Mouse (Mus musculus) hematopoietic stem cell, adult 5-6 weeks (primary cell): ENCODE measurements around the gene Spata18. TPM values are rescaled to one million over a fixed set of nuclear protein-coding genes. Genes with fewer than 3 reads are reported as not detected.

ENCODE experiments used
- ATAC-seq, 2 experiments: fragments of 125-278 bp in 1 of 2; replicated peaks in 1 of 2; 2 replicates each; pipeline ENCODE4 v1.8.0; 2016 to 2017; ENCODE audit warnings: inconsistent platforms in 2 of 2, mild to moderate bottlenecking in 2 of 2, moderate number of reproducible peaks in 2 of 2, low read depth in 1 of 2, moderate TSS enrichment in 1 of 2; ENCODE audit not compliant: low FRiP score in 2 of 2, poor library complexity in 2 of 2, severe bottlenecking in 2 of 2, insufficient read depth in 1 of 2, low TSS enrichment in 1 of 2
- total RNA-seq: library from RNA; stranded (forward); fragments of 172-1452, 232-1000 nt; gene quantifications from 2 replicates; pipeline ENCODE4 v1.2.3, GENCODE M21; 2017

Spata18 gene
- total RNA-seq, 1 experiment from 2014 or later: not detected

- ATAC-seq: no peak
These were observed 9.1 kb upstream of the Spata18 start for GRCm38 (mm10) chr5:73642091-73642490.

DNA sequence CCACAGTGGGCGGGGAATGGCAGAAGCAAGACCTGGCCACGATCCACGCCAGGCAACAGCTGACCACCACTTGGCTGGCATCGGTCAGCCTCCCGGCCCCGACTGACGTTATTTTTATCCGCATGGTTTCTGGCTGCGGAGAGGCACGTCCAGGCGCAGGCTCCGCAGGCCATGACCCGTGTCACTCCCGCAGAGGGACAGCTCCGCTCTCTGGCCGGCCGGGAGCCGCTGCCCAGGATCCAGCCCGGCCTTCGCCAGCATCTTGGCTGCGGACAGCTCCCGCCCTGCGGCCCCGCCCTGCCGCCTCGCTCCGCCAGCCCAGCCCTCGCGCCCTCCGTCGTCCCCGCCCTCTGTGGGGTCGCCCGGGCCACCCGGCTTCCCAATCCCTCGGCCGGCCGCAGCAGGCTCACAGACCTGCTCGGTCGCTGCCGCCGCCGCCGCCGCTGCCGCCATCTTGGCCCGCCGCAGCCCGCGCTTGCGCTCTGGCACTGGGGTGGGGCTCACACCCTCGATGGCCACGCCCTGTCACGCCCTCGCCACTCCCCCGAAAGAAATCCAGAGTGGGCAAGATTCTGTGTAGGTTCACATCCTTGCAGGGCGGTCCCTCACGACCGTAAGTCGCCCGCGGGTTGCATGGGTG is 3.8 kb upstream of the Spata18 start, which contains the start of gene Sgcb:
Gene Sgcb, minus strand, starts transcription at position 530 of the 640 bp plus-strand sequence.
- ATAC-seq: peak; percentile 51 to 79; a peak in 3 of 4 replicates

DNA sequence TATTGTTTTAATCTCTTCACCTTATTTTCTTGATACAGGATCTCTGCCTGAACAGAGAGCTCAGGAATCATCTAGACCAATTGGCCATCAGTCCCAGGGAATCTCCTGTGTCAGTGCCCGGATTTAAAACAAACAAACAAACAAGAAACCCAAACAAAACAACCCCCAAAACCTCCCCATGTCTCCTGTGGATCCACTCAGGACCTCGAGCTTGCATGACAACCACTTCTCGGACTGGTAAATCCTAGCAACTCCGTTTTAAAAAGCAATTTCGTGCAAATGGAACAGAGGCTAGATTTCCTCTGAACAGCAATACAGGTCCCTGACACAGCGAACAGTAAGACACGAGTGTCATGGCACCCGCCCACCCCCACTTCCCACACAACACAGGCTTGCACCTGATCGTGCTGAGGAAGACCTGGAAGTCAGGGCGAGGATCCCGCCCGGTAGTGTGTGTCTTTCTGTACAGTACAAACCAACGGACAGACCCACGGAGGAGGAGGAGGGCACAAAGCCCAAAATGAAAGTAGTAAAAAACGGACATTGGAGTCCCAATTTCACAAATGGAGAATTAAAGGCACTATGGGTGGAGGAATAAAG is 714 bp upstream of the Spata18 start:
- ATAC-seq: no peak; a peak in 1 of 4 replicates

DNA sequence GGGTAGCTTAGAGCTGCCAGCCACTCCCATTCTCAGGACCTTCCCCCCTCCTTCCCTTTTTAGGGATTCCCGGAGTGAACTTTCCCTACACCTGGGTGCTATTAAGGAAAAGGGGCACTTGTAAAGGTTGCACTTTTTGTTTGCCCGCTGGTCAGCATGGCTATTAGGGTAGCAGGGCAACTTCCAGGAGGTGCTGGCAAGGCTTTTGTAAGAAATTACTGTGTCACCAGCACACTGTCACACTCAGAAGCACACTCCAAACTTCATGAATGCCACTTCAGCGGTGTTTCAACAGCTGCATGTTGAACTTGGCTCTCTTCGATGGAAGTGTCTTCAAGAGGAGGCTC is 649 bp downstream of the Spata18 start:
- ATAC-seq: no peak

- ATAC-seq: no peak
These were observed 15.5 kb downstream of the Spata18 start for GRCm38 (mm10) chr5:73666695-73667094.

DNA sequence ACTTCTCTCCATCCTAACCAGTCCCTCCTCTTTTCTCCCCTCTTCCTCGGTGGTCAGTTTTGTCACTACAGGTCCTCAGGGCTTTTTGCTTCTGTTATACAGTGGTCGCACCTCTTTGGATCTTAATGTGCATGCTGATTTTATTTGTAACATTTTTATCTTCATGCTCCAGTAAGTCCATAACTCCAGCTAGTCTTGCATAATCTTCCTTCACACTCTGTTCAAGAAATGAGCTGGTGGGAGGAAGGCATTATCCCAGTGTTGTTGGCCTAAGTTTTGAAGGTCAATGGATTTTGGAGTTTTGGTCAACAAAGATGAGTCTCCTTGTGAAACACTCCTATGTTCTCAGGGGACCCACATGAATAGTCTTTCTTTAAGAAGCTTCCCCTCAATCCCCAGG is 16.7 kb downstream of the Spata18 start:
- ATAC-seq: no peak

- ATAC-seq: no peak
These were observed 18.2 kb downstream of the Spata18 start for GRCm38 (mm10) chr5:73669386-73669785.

- ATAC-seq: no peak
These were observed 24.4 kb downstream of the Spata18 start for GRCm38 (mm10) chr5:73675604-73676003.

DNA sequence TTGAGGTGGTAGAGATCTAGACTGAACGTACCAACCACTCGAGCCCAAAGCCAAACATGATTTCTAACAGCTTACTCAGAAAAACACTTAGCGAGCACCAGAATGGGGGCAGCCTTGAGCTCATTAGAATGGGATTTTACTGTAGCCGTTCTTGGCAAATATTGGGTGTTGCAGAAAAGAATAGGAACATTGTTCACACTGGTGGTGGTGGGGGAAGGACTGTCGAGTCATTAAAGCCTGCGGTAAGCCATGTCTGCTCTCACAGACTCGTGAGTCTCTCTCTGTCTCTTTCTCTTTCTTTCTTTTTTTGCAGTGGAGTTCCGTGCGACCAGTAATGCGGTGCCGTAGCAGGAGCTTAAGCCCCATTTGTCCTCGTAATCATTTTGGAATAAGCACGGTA is 25.4 kb downstream of the Spata18 start:
- ATAC-seq: no peak

- ATAC-seq: no peak
These were observed 32.0 kb downstream of the Spata18 start for GRCm38 (mm10) chr5:73683221-73683620.

- ATAC-seq: peak in 1 of 2 experiments; percentile 39; a peak in 1 of 4 replicates
These were observed 32.7 kb downstream of the Spata18 start for GRCm38 (mm10) chr5:73683706-73684409.

GRCm38 (mm10) chr5:73686149-73686548 is 35.0 kb downstream of the Spata18 start:
- ATAC-seq: no peak

DNA sequence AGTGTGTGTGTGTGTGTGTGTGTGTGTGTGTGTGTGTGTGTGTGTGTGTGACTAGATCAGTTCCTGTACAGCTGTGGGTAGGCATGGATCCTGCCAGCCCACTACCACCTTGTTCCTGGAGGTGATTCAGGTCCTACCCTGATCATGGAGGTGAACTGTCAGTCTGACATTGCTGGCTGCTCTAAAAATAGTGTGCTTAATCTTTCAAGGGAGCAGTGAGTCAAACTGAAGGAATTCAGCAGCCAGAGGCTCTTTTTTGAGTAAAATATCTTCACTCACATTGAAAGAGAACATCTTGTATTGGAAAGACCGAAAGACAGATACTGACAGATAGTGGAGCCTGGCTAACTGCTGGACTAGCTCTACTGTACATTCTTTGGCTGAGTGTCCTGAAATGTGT is 37.4 kb downstream of the Spata18 start:
- ATAC-seq: no peak

DNA sequence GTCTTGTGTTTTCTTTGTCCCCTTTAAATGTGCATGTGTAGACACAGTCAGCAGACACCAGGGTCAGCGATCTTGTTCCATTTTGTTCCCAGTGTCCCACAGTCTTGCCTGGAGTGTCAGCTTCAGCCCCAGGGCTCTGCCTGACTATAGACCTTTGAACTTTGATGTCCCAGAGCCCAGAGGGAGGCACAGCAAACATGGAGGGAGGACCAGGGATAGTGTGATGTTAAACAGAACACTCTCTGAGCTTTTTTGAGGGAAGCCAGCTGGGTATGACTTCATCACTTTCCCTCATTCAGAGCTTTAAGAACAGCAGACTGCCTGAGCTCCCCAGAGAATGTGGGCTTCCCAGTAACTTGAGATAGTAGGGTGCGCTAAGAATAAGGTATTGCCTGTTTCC is 39.0 kb downstream of the Spata18 start:
- no peak for ATAC-seq

GRCm38 (mm10) chr5:73691723-73692520 is 40.7 kb downstream of the Spata18 start:
- no peak for ATAC-seq

DNA sequence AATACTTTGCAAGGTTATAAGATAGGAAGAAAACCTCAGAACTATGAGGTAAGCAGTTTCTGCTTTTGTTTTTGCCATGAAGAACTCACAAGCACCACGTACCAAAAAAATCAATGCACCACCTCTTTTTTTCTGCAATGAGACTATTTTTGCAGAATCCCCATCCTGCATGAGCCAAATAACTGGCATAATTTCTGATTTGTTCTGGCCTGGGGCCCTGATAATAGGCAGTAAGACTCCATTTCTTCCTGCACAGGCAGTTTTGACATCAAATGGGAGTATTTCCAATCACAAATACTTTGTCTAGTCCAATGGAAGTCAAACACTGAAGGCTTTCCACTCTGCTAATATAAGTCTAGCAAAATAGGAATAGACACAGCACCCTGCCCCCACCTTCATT is 42.6 kb downstream of the Spata18 start:
- no peak for ATAC-seq

DNA sequence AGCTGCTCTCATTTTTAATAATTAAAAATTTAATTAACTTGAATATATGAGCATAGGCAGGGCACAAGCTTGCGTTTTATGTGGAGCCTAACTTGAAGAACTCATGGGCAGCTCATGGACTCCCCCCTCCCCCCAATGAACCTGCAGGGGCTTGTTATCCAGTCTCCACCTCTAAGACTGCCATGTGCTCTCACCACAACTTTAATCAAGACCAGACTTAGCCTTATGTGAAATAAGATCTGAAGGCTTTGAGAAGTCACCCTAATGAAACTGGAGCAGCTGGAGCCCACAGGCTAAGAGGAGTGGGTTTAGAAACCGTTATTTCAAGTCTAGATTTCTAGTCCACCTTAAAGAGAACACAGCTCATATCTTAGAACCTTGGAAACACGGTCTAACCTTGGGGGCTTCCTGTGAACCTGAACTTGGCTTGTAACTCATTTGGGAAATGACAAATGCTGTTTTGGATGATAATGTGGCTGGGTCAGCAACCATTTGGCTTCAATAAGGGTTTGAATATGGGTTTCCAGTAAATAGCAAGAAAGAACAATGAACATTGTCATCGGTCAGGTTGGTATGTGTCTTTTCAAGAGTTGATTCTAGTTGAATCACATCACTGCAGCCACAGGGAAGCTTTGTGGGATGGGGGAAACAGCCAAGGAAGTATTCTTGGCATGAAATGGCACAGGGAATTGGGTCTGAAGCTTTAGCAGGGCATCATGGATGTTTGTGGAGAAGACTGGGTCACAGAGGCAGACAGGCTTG is 43.3 kb downstream of the Spata18 start:
- ATAC-seq: no peak
